Mouse (Mus musculus) urinary bladder, adult 18-20 months (tissue): ENCODE data around the gene Dcp1b.

Source experiments
- DNase-seq, 2 experiments: peaks; one replicate each; pipeline ENCODE4 v3.0.0; 2022; ENCODE audit warnings: low spot score in 2 of 2, mixed read lengths in 2 of 2

Gene Dcp1b

GRCm38 (mm10) chr6:119175078-119175853 lies at the start of gene Dcp1b:
Gene Dcp1b (plus strand): TSS chr6:119175253.
- DNase-seq, result peak; percentile 78 to 89

DNA sequence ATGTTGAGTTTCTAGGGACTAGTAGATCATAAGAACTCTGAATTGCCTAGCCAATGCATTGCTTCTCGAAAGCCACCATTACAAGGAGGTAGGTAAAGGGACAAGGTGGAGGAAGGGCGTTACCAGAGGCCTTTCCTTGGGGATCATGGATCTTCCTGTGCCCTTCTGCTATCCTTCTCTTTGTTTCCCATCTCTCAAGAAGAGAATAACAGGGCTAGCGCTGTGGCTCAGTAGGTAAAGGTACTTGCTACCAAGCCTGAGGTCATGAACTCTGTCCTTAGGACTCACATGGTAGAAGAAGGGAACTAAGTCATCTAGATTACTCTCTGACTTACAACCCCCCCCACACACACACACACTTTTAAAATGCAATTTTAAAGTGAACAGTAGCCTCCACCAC lies 48.1 kb upstream of the Dcp1b start:
- no peak for DNase-seq

- no peak for DNase-seq
Measured at GRCm38 (mm10) chr6:119128076-119128475, 47.0 kb upstream of the Dcp1b start.

DNA sequence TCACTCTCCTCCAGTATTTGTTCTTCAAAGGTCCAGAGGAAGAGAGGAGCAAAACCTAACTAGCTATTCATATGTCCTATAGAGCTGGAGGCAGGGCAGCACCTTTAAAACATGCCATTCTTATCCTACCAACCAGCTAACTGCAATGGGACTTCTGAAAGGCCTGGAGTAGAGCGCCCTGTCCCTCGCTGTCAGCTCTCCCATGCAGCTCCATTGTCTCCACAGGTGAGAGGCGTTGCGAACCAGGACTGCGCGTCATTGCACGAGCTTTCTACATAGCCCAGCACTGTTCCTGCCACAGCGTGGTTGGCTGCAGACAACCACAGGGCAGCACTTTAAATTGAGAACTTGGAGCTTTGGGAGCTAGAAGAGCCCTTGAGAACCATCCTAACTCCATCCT lies 46.5 kb upstream of the Dcp1b start:
- DNase-seq, result no peak

- peak in 1 of 2 experiments; percentile 45 for DNase-seq
Measured at GRCm38 (mm10) chr6:119129664-119130063, 45.4 kb upstream of the Dcp1b start.

GRCm38 (mm10) chr6:119132111-119132735 lies 42.8 kb upstream of the Dcp1b start:
- DNase-seq, result no peak

- DNase-seq, result no peak
Measured at GRCm38 (mm10) chr6:119132863-119133262, 42.2 kb upstream of the Dcp1b start.

GRCm38 (mm10) chr6:119137768-119138167 lies 37.3 kb upstream of the Dcp1b start:
- no peak for DNase-seq

DNA sequence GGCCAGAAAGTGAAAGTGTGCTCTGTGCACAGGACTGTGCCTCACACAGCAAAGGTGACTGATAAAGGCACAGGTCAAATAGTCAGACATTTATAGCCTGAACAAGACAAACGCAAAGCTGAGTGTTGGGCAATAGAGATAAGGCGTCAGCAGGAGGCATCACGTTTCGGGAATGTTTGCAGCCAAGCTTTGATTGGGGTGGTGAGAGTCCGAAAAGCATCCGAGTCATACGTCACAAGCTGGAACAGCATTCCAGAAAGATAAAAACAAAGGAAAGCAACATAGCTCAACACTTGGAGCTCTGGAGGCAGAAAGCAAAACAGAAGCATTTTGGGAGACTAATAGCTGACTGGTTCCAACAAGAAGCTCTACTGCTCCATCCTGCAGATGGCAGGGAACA lies 35.5 kb upstream of the Dcp1b start:
- no peak for DNase-seq

DNA sequence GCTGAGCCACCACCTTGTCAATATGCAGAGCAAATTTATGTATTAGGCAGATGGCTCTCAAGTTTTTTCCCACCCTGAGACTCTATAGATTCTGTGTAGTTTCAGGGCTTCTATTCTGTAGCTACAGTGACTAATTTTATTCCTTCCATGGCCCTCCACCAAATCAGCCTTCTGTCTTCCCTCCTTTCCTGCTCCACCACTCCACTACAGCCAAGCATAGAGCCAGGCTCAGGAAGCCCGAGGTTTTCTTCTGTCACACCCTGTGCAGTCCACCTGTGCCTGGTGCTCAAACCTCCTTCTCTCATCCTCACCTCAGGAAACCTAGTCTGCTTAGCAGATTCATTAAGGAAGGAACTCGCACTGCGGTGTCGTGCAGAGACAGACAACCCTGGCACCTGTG lies 29.9 kb upstream of the Dcp1b start:
- no peak for DNase-seq

DNA sequence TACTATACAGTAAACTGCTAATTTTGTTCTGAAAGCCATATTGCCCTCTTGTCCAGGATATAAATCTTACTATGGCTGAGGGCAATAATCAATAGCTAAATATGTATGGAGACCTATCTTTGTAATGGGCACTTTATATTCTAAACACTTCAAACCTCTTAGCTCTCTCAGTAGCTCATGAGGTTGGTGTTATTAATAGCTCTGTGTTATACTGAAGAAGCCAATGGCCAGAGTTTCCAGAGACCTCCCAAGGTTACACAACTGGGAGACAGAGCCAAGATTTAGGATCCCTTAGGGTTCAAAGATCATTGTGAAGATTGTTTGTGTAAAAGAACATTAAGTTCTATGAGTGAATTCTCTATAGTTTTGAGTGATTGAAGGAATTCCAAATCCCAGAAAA lies 9.4 kb upstream of the Dcp1b start:
- DNase-seq, result no peak

- no peak for DNase-seq
Measured at GRCm38 (mm10) chr6:119174307-119175074, 562 bp upstream of the Dcp1b start.

- DNase-seq, result no peak
Measured at GRCm38 (mm10) chr6:119176103-119176502, 1.1 kb downstream of the Dcp1b start.

GRCm38 (mm10) chr6:119177101-119177500 lies 2.0 kb downstream of the Dcp1b start:
- DNase-seq, result no peak

DNA sequence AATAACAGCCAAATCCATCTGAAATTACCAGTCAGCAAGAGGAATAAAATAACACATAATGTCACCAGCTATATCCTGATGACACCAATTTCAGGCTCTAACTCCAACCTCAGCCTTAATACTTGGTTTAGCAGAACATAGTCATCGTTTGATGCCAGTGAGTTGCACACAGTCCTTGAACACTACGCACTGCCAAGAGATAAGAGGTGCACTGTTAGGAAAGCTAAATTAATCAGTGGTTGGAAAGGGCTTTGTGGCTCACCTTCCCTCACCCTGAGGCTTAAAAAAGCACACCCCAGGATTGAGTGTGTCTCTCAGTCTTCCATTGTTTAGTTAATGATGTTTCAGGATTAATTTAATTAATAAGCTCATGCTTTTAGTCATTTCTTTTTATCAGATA lies 5.1 kb downstream of the Dcp1b start:
- DNase-seq, result no peak

DNA sequence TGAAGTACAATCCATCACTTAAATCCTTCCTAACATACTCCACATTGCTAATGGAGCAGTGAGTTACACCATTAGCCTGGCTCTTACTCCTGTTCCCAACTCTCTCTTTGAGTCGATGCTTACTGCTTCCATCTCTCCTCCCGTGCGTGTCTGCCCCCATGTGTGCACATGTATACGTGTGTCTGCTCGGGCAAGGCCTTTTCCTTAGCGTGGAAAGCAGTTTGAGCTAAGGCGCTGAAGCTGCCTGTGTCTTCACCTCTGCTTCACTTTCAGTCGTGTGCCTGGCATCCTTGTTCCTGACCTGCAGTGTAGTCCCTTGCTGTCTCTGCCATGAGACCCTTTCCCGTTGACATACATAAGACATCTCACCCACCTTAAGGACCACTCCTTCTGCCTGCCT lies 7.2 kb downstream of the Dcp1b start:
- DNase-seq, result no peak

- no peak for DNase-seq
Measured at GRCm38 (mm10) chr6:119183781-119184180, 8.7 kb downstream of the Dcp1b start.

DNA sequence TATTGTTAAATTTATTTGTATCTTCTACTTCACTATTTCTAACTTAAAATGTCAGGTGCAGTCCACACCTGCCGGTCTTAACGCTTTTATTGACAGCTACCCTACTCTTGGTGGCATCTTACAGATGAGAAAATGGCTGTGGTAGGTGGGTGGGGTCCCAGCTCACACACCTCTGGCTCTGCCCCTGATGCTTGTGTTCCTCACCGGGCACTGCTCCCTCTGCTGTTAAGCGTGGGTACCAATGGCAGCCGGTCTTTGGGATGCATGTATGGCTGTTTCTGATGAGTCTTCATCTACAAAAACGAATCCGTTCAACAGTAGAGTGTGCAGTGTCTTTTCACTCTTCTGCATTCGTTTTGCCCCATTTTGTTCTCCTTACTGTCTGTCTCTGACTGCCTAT lies 11.6 kb downstream of the Dcp1b start:
- no peak for DNase-seq

DNA sequence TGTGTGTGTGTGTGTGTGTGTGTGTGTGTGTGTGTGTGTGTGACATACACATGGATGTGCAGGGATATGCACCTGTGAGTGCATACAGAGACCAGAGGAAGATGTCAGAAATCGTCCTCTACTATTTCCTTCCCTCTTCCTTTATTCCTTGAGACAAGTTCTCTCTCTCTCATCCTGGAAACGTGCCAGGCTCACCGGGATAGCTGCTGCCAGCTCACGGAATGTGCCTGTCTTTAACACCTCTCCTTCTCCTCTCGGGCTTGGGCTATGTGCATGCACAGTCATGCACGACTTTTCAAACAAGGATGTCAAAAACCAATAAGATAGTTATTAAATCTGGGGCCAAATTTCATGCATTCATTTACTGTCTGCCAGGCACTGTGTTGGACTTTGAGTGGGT lies 12.6 kb downstream of the Dcp1b start:
- no peak for DNase-seq

GRCm38 (mm10) chr6:119191478-119191877 lies 16.4 kb downstream of the Dcp1b start:
- no peak for DNase-seq

GRCm38 (mm10) chr6:119193571-119194154 lies 18.6 kb downstream of the Dcp1b start:
- DNase-seq, result peak in 1 of 2 experiments; percentile 6

DNA sequence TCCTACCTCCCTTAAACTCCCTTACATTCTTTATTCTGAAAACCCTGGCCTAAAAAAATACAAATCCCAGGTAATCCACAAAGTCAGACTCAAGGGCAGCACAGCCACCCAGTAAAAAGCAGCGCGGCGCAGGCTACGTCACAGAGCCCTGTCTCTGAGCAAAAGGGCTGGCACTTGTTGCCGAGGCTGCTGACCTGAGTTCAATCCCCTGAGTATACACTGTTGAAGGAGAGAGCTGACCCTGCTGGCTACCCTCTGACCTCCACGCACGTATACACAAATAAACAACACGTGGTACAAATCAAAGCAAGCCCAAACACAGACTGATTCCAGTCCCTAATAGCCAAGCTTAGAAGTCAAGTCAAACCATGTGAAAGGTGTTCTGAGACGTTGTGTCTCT lies 19.1 kb downstream of the Dcp1b start:
- no peak for DNase-seq
